Mouse (Mus musculus) megakaryocyte, adult 5-6 weeks (primary cell): ENCODE results near the gene Olfr957. TPM values are rescaled to one million over a fixed set of nuclear protein-coding genes. Genes with fewer than 3 reads are reported as not detected.

Source experiments
- ATAC-seq: 2 replicates; pipeline ENCODE4 v1.8.0; 2016; ENCODE audit warnings: mild to moderate bottlenecking, inconsistent platforms; ENCODE audit not compliant: poor library complexity, severe bottlenecking
- total RNA-seq, 2 experiments: library from RNA; stranded (forward) in 1 of 2; stranded (reverse) in 1 of 2; fragments of 153-499, 151-499 nt in 1 of 2; fragments of 221-1000, 200-1000 nt in 1 of 2; gene quantifications; 2 replicates each; pipeline versions ENCODE4 v1.2.3 to v1.2.4; 2015 to 2017

The Olfr957 gene
- total RNA-seq (2015) (not detected in 2 replicates), total RNA-seq (2017) (not detected in 2 replicates)

DNA sequence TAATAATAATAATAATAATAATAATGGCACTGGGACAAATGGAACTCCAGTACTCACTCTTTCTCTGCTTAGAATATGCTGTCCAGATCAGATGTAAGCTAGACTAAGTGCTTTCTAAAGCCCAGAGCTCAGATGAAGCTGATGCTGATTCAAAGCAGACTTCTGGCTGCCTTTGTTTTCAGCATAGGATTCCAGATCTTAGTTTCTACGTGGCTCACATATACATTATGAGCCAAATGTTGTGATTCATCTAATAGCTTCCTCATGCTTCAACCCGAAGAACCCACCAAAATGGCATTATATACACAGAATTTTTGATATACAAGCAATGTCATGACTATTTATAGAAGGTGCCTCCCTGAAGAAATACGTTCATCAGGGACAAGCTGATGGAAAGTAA is at the start of gene Olfr957:
TSS of gene Olfr957 (minus strand) at position 279 of the 400 bp plus-strand sequence.
- ATAC-seq, result no peak

DNA sequence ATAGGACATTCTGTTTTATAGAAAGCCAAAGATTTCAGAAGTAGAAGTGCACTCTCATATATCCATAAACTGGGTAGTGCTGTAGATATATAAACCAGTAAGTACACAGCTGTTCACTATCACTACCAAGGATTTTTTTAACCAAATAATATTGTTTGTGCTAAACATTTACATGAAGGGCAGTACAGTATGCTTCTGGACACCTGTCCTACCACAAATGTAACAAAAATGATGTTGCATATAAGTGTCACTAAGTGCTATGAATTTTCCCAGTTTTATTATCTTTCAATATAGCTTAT is 42.7 kb upstream of the Olfr957 start:
- ATAC-seq, result no peak

GRCm38 (mm10) chr9:39557529-39558348 is 42.1 kb upstream of the Olfr957 start:
- ATAC-seq, result no peak

- ATAC-seq, result no peak
These were observed 38.3 kb upstream of the Olfr957 start, which contains the start of gene Olfr958 for GRCm38 (mm10) chr9:39553946-39554345. Gene Olfr958, minus strand, starts transcription at chr9:39554054.

GRCm38 (mm10) chr9:39550806-39551205 is 35.2 kb upstream of the Olfr957 start:
- ATAC-seq, result no peak

GRCm38 (mm10) chr9:39523616-39524285 is 8.1 kb upstream of the Olfr957 start:
- ATAC-seq, result no peak

DNA sequence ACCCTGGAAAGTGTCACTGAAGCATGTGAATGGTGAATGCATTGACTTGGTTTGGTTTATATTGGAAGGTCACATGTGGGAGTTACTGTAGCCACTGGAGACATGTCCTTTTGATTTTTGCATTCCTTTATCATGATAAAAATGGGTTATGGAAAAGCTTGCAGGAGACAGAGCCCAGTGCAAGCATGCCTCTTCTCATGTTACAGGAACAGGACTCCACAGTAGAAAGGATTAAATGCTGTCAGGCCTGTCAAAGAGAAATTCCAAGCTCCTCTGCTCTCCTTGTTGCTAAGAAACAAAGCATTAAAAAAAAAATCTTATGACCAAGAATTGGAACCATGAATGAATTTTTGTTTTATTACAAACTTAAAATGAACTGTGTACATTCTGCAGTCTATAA is 3.0 kb upstream of the Olfr957 start:
- no peak for ATAC-seq

- no peak for ATAC-seq
These were observed 6.2 kb downstream of the Olfr957 start for GRCm38 (mm10) chr9:39509412-39509811.

GRCm38 (mm10) chr9:39508998-39509397 is 6.6 kb downstream of the Olfr957 start:
- ATAC-seq, result peak; percentile 67

GRCm38 (mm10) chr9:39493895-39494294 is 21.7 kb downstream of the Olfr957 start, which contains the start of gene Olfr44:
Gene Olfr44, minus strand, starts transcription at chr9:39493995.
- no peak for ATAC-seq

GRCm38 (mm10) chr9:39471844-39472243 is 43.8 kb downstream of the Olfr957 start, which contains the start of gene Olfr955:
Gene Olfr955, minus strand, starts transcription at chr9:39471944.
- no peak for ATAC-seq

Other genes with a start within 250 kb of the Olfr957 start
- gene Olfr945, start 239.0 kb downstream of the Olfr957 start, total RNA-seq (2015), result not detected in 2 replicates
- not detected in 2 replicates for gene Olfr945, start 239.0 kb downstream of the Olfr957 start, total RNA-seq (2017)
- gene Olfr948, start 189.8 kb downstream of the Olfr957 start, total RNA-seq (2015), result not detected in 2 replicates
- not detected in 2 replicates for gene Olfr948, start 189.8 kb downstream of the Olfr957 start, total RNA-seq (2017)
- gene Olfr951, start 128.4 kb downstream of the Olfr957 start, total RNA-seq (2015), result not detected in 2 replicates
- not detected in 2 replicates for gene Olfr951, start 128.4 kb downstream of the Olfr957 start, total RNA-seq (2017)
- not detected in 2 replicates for gene Olfr952, start 88.7 kb downstream of the Olfr957 start, total RNA-seq (2015)
- gene Olfr952, start 88.7 kb downstream of the Olfr957 start, total RNA-seq (2017), result not detected in 2 replicates
- not detected in 2 replicates for gene Olfr954, start 59.1 kb downstream of the Olfr957 start, total RNA-seq (2015)
- gene Olfr954, start 59.1 kb downstream of the Olfr957 start, total RNA-seq (2017), result not detected in 2 replicates
- gene Olfr955, start 43.9 kb downstream of the Olfr957 start, total RNA-seq (2015), result not detected in 2 replicates
- not detected in 2 replicates for gene Olfr955, start 43.9 kb downstream of the Olfr957 start, total RNA-seq (2017)
- gene Olfr44, start 21.8 kb downstream of the Olfr957 start, total RNA-seq (2015), result not detected in 2 replicates
- not detected in 2 replicates for gene Olfr44, start 21.8 kb downstream of the Olfr957 start, total RNA-seq (2017)
- not detected in 2 replicates for gene Olfr958, start 38.2 kb upstream of the Olfr957 start, total RNA-seq (2015)
- not detected in 2 replicates for gene Olfr958, start 38.2 kb upstream of the Olfr957 start, total RNA-seq (2017)
- not detected in 2 replicates for gene Olfr959, start 59.8 kb upstream of the Olfr957 start, total RNA-seq (2015)
- gene Olfr959, start 59.8 kb upstream of the Olfr957 start, total RNA-seq (2017), result not detected in 2 replicates
- gene AW551984, start 88.6 kb upstream of the Olfr957 start, total RNA-seq (2015), result 0.14 and 0.74 TPM in 2 replicates
- 0.11 and 0.37 TPM in 2 replicates for gene AW551984, start 88.6 kb upstream of the Olfr957 start, total RNA-seq (2017)
- not detected in 2 replicates for gene Olfr148, start 94.8 kb upstream of the Olfr957 start, total RNA-seq (2015)
- not detected in 2 replicates for gene Olfr148, start 94.8 kb upstream of the Olfr957 start, total RNA-seq (2017)
- gene Olfr960, start 105.6 kb upstream of the Olfr957 start, total RNA-seq (2015), result not detected in 2 replicates
- gene Olfr960, start 105.6 kb upstream of the Olfr957 start, total RNA-seq (2017), result not detected in 2 replicates
- 0.13 TPM in 1 of 2 replicates, not detected in the other for gene Olfr961, start 129.3 kb upstream of the Olfr957 start, total RNA-seq (2015)
- gene Olfr961, start 129.3 kb upstream of the Olfr957 start, total RNA-seq (2017), result not detected in 2 replicates
- gene Olfr963, start 151.4 kb upstream of the Olfr957 start, total RNA-seq (2015), result not detected in 2 replicates
- gene Olfr963, start 151.4 kb upstream of the Olfr957 start, total RNA-seq (2017), result not detected in 2 replicates
- gene Olfr149, start 191.3 kb upstream of the Olfr957 start, total RNA-seq (2015), result not detected in 2 replicates
- gene Olfr149, start 191.3 kb upstream of the Olfr957 start, total RNA-seq (2017), result not detected in 2 replicates
- not detected in 2 replicates for gene Olfr965, start 195.5 kb upstream of the Olfr957 start, total RNA-seq (2015)
- gene Olfr965, start 195.5 kb upstream of the Olfr957 start, total RNA-seq (2017), result 1.5 TPM in 1 of 2 replicates, not detected in the other
- not detected in 2 replicates for gene Olfr150, start 215.2 kb upstream of the Olfr957 start, total RNA-seq (2015)
- gene Olfr150, start 215.2 kb upstream of the Olfr957 start, total RNA-seq (2017), result not detected in 2 replicates
- gene Olfr967, start 230.4 kb upstream of the Olfr957 start, total RNA-seq (2015), result not detected in 2 replicates
- not detected in 2 replicates for gene Olfr967, start 230.4 kb upstream of the Olfr957 start, total RNA-seq (2017)